Mouse (Mus musculus): Measurements from ENCODE around the gene Snapc4. TPM values are rescaled to one million over a fixed set of nuclear protein-coding genes. Genes with fewer than 3 reads are reported as not detected.

The Snapc4 gene
- total and polyA plus RNA-seq, 3 experiments = 15.3 to 47.1 (median 42.7) TPM

GRCm38 (mm10) chr2:26402265-26402664 lies 21.8 kb upstream of the Snapc4 start:
- Histone ChIP-seq H3K36me3 (replicated peaks in 1 of 2; ENCODE audit: control insufficient read depth in 1 of 2, insufficient read depth in 1 of 2, low read length in 1 of 2) (peaks cover 53 to 83% of the 10 kb centered on the region in 2 experiments), H3K4me1 (ENCODE audit: control insufficient read depth in 1 of 2, insufficient read depth in 2 of 2) (peaks cover 3 to 24% of the 10 kb centered on the region in 2 experiments)
- dilution Hi-C loops (cut with MboI; ENCODE audit: extremely low pct_ligation_motif_present, extremely low pct_unique_long_range_greater_than_20kb, low sequenced_read_pairs) = no loop called here

DNA sequence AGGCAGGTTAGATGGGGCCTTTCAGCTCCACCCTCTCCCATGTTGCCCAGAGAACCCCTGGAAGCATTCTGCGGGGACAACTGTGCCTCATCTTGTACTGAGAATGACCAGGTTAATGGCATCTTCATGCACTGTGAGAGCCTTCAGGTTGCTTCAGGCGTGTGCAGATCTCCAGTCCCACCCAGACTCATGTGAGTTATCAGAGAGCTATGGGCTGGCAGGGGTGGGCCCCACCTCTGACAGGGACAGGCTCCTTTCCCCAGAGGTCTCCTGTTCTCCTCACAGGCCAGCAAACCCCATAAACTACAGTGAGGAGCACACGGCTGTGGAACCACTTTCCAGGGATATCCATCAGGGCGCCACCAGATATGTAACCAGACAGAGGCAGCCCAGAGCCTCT lies 20.6 kb upstream of the Snapc4 start:
- Histone ChIP-seq H3K79me2 (replicated peaks; ENCODE audit: control insufficient read depth, extremely low read depth, insufficient read depth, poor library complexity, severe bottlenecking) (no peaks in the 10 kb centered on the region), H3K36me3 (replicated peaks in 1 of 2; ENCODE audit: control insufficient read depth in 1 of 2, insufficient read depth in 1 of 2, low read length in 1 of 2) (peaks cover 61 to 83% of the 10 kb centered on the region in 2 experiments), H3K9me3 (replicated peaks; ENCODE audit: low read length) (no peaks in the 10 kb centered on the region), H3K9ac (ENCODE audit: insufficient read depth, low read depth) (no peak overlapping the region), H3K4me1 (ENCODE audit: control insufficient read depth in 1 of 2, insufficient read depth in 2 of 2) (peaks cover 3 to 18% of the 10 kb centered on the region in 2 experiments), H3K27ac (ENCODE audit: insufficient read depth, low read depth) (no peak overlapping the region), H3K4me2 (ENCODE audit: insufficient read depth, low read depth, poor library complexity, severe bottlenecking) (no peak overlapping the region), H3K4me3 (replicated peaks in 1 of 3; ENCODE audit: low read depth in 2 of 3, low read length in 2 of 3, poor library complexity in 1 of 3) (no peak overlapping the region), H3K27me3 (replicated peaks) (no peaks in the 10 kb centered on the region)
- no peak for DNase-seq (ENCODE audit: extremely low read depth)
- dilution Hi-C loops (cut with MboI; ENCODE audit: extremely low pct_ligation_motif_present, extremely low pct_unique_long_range_greater_than_20kb, low sequenced_read_pairs) = no loop called here
- in situ Hi-C loops (cut with MboI; ENCODE audit: low pct_ligation_motif_present, low pct_unique_long_range_greater_than_20kb, low sequenced_read_pairs) = no loop called here
- TF ChIP-seq JUN (IDR thresholded peaks at IDR 0.05; ENCODE audit: insufficient read depth, low read depth, low read length) (no peak), POLR2AphosphoS2 (IDR thresholded peaks at IDR 0.05; ENCODE audit: low read depth, low read length) (no peak), USF2 (conservative IDR thresholded peaks at IDR 0.05; ENCODE audit: low read depth, low read length) (no peak), RCOR1 (conservative IDR thresholded peaks at IDR 0.05; ENCODE audit: low read depth, low read length) (no peak), ZC3H11A (IDR thresholded peaks at IDR 0.05; ENCODE audit: low read depth, low read length) (no peak), TCF12 (IDR thresholded peaks at IDR 0.05; ENCODE audit: low read depth, low read length) (no peak), EP300 (IDR thresholded peaks at IDR 0.05; ENCODE audit: low read length) (no peak), CTCF (conservative IDR thresholded peaks at IDR 0.05 in 1 of 2, IDR thresholded peaks at IDR 0.05 in 1 of 2; ENCODE audit: low read depth in 2 of 2, low read length in 2 of 2) (no peak), ZMIZ1 (IDR thresholded peaks at IDR 0.05; ENCODE audit: low read depth, low read length) (no peak)

More at GRCm38 (mm10) chr2:26402265-26402664, 21.8 kb upstream of the Snapc4 start:
- in situ Hi-C loops (cut with MboI; ENCODE audit: low pct_ligation_motif_present, low pct_unique_long_range_greater_than_20kb, low sequenced_read_pairs) = no loop called here
- Histone ChIP-seq H3K27me3 (replicated peaks) (no peaks in the 10 kb centered on the region), H3K9me3 (replicated peaks; ENCODE audit: low read length) (no peaks in the 10 kb centered on the region), H3K27ac (ENCODE audit: insufficient read depth, low read depth) (no peak overlapping the region), H3K9ac (ENCODE audit: insufficient read depth, low read depth) (no peak overlapping the region), H3K4me2 (ENCODE audit: insufficient read depth, low read depth, poor library complexity, severe bottlenecking) (no peak overlapping the region), H3K79me2 (replicated peaks; ENCODE audit: control insufficient read depth, extremely low read depth, insufficient read depth, poor library complexity, severe bottlenecking) (no peaks in the 10 kb centered on the region), H3K4me3 (replicated peaks in 1 of 3; ENCODE audit: low read depth in 2 of 3, low read length in 2 of 3, poor library complexity in 1 of 3) (no peak overlapping the region)
- TF ChIP-seq ZNF384 (IDR thresholded peaks at IDR 0.05; ENCODE audit: low read depth, low read length) (no peak), MAZ (IDR thresholded peaks at IDR 0.05; ENCODE audit: low read depth, low read length) (no peak), CHD1 (IDR thresholded peaks at IDR 0.05; ENCODE audit: low read depth, low read length) (no peak), RAD21 (IDR thresholded peaks at IDR 0.05; ENCODE audit: low read depth, low read length) (no peak), MAFK (IDR thresholded peaks at IDR 0.05; ENCODE audit: insufficient replicate concordance, low read length) (no peak), IRF4 (IDR thresholded peaks at IDR 0.05; ENCODE audit: low read depth, low read length) (no peak), ZKSCAN1 (IDR thresholded peaks at IDR 0.05; ENCODE audit: borderline replicate concordance, low read depth, low read length) (no peak), POLR2AphosphoS2 (IDR thresholded peaks at IDR 0.05; ENCODE audit: low read depth, low read length) (no peak), EP300 (IDR thresholded peaks at IDR 0.05; ENCODE audit: low read length) (no peak), JUND (conservative IDR thresholded peaks at IDR 0.05; ENCODE audit: low read depth, low read length) (no peak), UBTF (IDR thresholded peaks at IDR 0.05; ENCODE audit: low read depth, low read length) (no peak), ETS1 (conservative IDR thresholded peaks at IDR 0.05; ENCODE audit: low read depth, low read length) (no peak), MAX (IDR thresholded peaks at IDR 0.05; ENCODE audit: low read length) (no peak), MXI1 (IDR thresholded peaks at IDR 0.05; ENCODE audit: low read depth, low read length) (no peak), CTCF (conservative IDR thresholded peaks at IDR 0.05 in 1 of 2, IDR thresholded peaks at IDR 0.05 in 1 of 2; ENCODE audit: low read depth in 2 of 2, low read length in 2 of 2) (no peak), MEF2A (IDR thresholded peaks at IDR 0.05; ENCODE audit: borderline replicate concordance, low read depth, low read length) (no peak), PAX5 (IDR thresholded peaks at IDR 0.05; ENCODE audit: low read length) (no peak), CHD2 (IDR thresholded peaks at IDR 0.05; ENCODE audit: low read length) (no peak), NELFE (IDR thresholded peaks at IDR 0.05; ENCODE audit: low read depth, low read length) (no peak), GABPA (IDR thresholded peaks at IDR 0.05; ENCODE audit: insufficient replicate concordance, low read depth, low read length) (no peak)
- DNase-seq (ENCODE audit: extremely low read depth) = no peak
